ENCODE assay signal across 7 mouse cellular contexts in the genomic region with DNA sequence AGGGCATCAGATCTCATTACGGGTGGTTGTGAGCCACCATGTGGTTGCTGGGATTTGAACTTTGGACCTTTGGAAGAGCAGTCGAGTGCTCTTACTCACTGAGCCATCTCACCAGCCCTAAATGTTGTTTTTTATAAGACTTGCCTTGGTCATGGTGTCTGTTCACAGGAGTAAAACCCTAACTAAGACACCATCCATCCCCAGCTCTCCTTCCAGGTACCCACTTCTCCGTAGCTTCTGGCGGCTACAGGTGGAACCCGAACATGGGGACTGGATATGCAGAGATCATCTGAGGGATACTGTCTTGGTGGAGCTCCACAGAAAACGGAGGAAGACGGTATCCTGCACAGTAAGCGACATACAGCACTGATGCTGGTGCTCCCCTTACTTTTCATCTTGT. TPM values are rescaled to one million over a fixed set of nuclear protein-coding genes. Genes with fewer than 3 reads are reported as not detected.
A peak's percentile ranks its signal among the peaks of the same experiment; 100 is the strongest.
DNase-seq lines count a peak whose midpoint lies in the region; ATAC-seq and TF ChIP-seq lines count a peak whose summit lies in the region.
"Not testable (repeated sequence)": the region's sequence is repeated elsewhere in the genome, so short reads cannot be mapped to it uniquely, and the experiment has no call there.

TSS of gene Prr14 (plus strand) at position 301 of the 400 bp plus-strand sequence.

- not testable (repeated sequence) for H3K4me3 ChIP-seq in hindbrain, embryonic 13.5 days; midbrain, embryonic 16.5 days (ENCODE audit: low read depth, low read length)
- peak within 1 kb of the TSS; percentile 6 to 16; a peak in 2 of 4 replicates for H3K4me3 ChIP-seq in liver, embryonic 14.5 days (ENCODE audit: insufficient read depth in 1 of 2, low read depth in 2 of 2, low read length in 2 of 2)

- H3K27me3 ChIP-seq in hindbrain, embryonic 13.5 days; liver, embryonic 14.5 days (ENCODE audit: control insufficient read depth, insufficient read depth, low read length); midbrain, embryonic 16.5 days (ENCODE audit: control insufficient read depth, insufficient read depth, low read depth, low read length): not testable (repeated sequence)

- not testable (repeated sequence) for TF ChIP-seq CTCF in liver, embryonic 14.5 days (IDR thresholded peaks at IDR 0.05; ENCODE audit: low read depth)

- H3K36me3 ChIP-seq in hindbrain, embryonic 13.5 days: peaks cover 48% of the 10 kb centered on the region
- H3K36me3 ChIP-seq in liver, embryonic 14.5 days (replicated peaks; ENCODE audit: control insufficient read depth, insufficient read depth, low read depth); midbrain, embryonic 16.5 days (ENCODE audit: control insufficient read depth, insufficient read depth, low read length): not testable (repeated sequence)

- not testable (repeated sequence) for H3K27ac ChIP-seq in hindbrain, embryonic 13.5 days; liver, embryonic 14.5 days; midbrain, embryonic 16.5 days (ENCODE audit: low read length)

- not testable (repeated sequence) for DNase-seq in adrenal gland, postnatal 14 days; heart, adult 18-20 months; layer of hippocampus, postnatal 14 days (ENCODE audit: low spot score in 2 of 2); liver, embryonic 14.5 days (ENCODE audit: low read depth in 3 of 3, low spot score in 3 of 3)

- not testable (repeated sequence) for H3K9me3 ChIP-seq in hindbrain, embryonic 13.5 days; liver, embryonic 14.5 days (ENCODE audit: control insufficient read depth, low read length); midbrain, embryonic 16.5 days (replicated peaks; ENCODE audit: control insufficient read depth, low read length, poor library complexity, severe bottlenecking)

- not testable (repeated sequence) for H3K4me2 ChIP-seq in hindbrain, embryonic 13.5 days; midbrain, embryonic 16.5 days (ENCODE audit: low read length)
- peak within 1 kb of the TSS; percentile 36; the same call in 1 of the 2 replicates for H3K4me2 ChIP-seq in liver, embryonic 14.5 days (ENCODE audit: low read depth)

- H3K9ac ChIP-seq in hindbrain, embryonic 13.5 days; liver, embryonic 14.5 days (replicated peaks); midbrain, embryonic 16.5 days (ENCODE audit: low read depth, low read length): not testable (repeated sequence)

- not testable (repeated sequence) for H3K4me1 ChIP-seq in hindbrain, embryonic 13.5 days (replicated peaks); liver, embryonic 14.5 days (replicated peaks; ENCODE audit: control insufficient read depth in 2 of 2, insufficient read depth in 2 of 2, low read length in 1 of 2); midbrain, embryonic 16.5 days (ENCODE audit: control insufficient read depth, insufficient read depth, low read length)

- TF ChIP-seq EP300 in liver, embryonic 14.5 days (IDR thresholded peaks at IDR 0.05; ENCODE audit: low read depth): not testable (repeated sequence)

- 97% methylated on average over 8 of the region's 8 CpGs for WGBS in hindbrain, embryonic 13.5 days
- 91% methylated on average over 8 of the region's 8 CpGs for WGBS in liver, embryonic 14.5 days (ENCODE audit: insufficient replicate concordance)
- over 99% methylated on average over 8 of the region's 8 CpGs for WGBS in midbrain, embryonic 16.5 days

- not testable (repeated sequence) for ATAC-seq in erythroid progenitor cell, adult 5-6 weeks (replicated peaks; ENCODE audit: low FRiP score, poor library complexity, severe bottlenecking); hindbrain, embryonic 13.5 days (ENCODE audit: low FRiP score); liver, embryonic 14.5 days (ENCODE audit: insufficient read depth); midbrain, embryonic 16.5 days

RNA-seq across cellular contexts. Expression of gene Prr14, which starts in this region (rescaled TPM):
- total RNA-seq in adrenal gland, postnatal 14 days (2021): 42.0 and 51.8 TPM in 2 replicates
- total RNA-seq in erythroid progenitor cell, adult 5-6 weeks (2015; ENCODE audit: low replicate concordance): 147 and 172 TPM in 2 replicates
- 31.9 and 84.3 TPM in 2 replicates for total RNA-seq in erythroid progenitor cell, adult 5-6 weeks (2017; ENCODE audit: low replicate concordance)
- total RNA-seq in heart, adult 18-20 months (2021): 10 to 100 TPM; 21.1 to 22.2 TPM
- 40.5 and 44.0 TPM in 2 replicates for polyA plus RNA-seq in hindbrain, embryonic 13.5 days (2015; fragmentation: Nextera tagmentation; extraction: Ambion mirVana)
- 10 to 100 TPM; 29.4 to 31.3 TPM for total RNA-seq in layer of hippocampus, postnatal 14 days (2021)
- polyA plus RNA-seq in liver, embryonic 14.5 days (2012; rRNA removed): 21.2 and 22.9 TPM in 2 replicates
- polyA plus RNA-seq in liver, embryonic 14.5 days (2014; fragmentation: Nextera tagmentation; extraction: Ambion mirVana): 20.3 and 23.2 TPM in 2 replicates
- 32.9 and 36.0 TPM in 2 replicates for polyA plus RNA-seq in midbrain, embryonic 16.5 days (2015; fragmentation: Nextera tagmentation; extraction: Ambion mirVana)
